1 mouse cellular context compared by ENCODE assay signal in the genomic region with DNA sequence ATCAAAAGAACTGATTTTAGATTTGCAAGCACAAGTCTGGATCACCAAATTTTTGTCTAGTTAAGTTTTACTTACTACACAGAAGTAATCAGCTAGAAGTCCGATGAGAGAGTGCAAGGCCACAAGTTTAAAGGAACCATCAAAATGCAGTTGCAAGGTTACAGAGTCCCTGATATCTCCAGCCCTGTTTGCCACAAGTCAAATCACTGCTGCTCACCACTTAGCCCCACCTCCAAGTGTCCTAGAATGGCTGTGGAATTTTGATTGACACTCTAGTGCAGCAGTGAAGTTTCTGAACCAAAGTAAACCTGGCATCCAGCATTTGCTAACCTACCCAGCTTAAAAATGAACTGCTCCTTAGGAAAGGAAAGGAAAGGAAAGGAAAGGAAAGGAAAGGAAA.
TF ChIP-seq lines count a peak whose summit lies in the region.

No protein-coding gene starts in this region.

TF ChIP-seq in CH12.LX, 34 proteins besides CTCF, POLR2A, EP300 and RAD21 (continued from another document):
- TF ChIP-seq GABPA (IDR thresholded peaks at IDR 0.05; ENCODE audit: insufficient replicate concordance, low read depth, low read length) (no peak), NRF1 (IDR thresholded peaks at IDR 0.05; ENCODE audit: low read depth, low read length) (no peak), MYC (IDR thresholded peaks at IDR 0.05; ENCODE audit: low read depth, low read length) (no peak), HCFC1 (IDR thresholded peaks at IDR 0.05; ENCODE audit: low read depth, low read length) (no peak), NELFE (IDR thresholded peaks at IDR 0.05; ENCODE audit: low read depth, low read length) (no peak), MAFK (IDR thresholded peaks at IDR 0.05; ENCODE audit: insufficient replicate concordance, low read length) (no peak), JUN (IDR thresholded peaks at IDR 0.05; ENCODE audit: insufficient read depth, low read depth, low read length) (no peak), TCF12 (IDR thresholded peaks at IDR 0.05; ENCODE audit: low read depth, low read length) (0 out of 2 replicates have a peak, but pooled peaks have one; percentile 23)
